Mouse (Mus musculus) left cerebral cortex, adult 9 months (tissue): ENCODE data around the gene Dppa1.
"Not testable (repeated sequence)": the region's sequence is repeated elsewhere in the genome, so short reads cannot be mapped to it uniquely, and the experiment has no call there.

Experiments
- DNase-seq, 2 experiments: peaks; one replicate each; pipeline ENCODE4 v3.0.0; 2022; ENCODE audit warnings: low spot score in 2 of 2

Dppa1 gene

GRCm38 (mm10) chr11:46629211-46629795, at the start of gene Dppa1:
Gene Dppa1, minus strand, starts transcription at chr11:46629261.
- DNase-seq = no peak

- no peak for DNase-seq
Observed at GRCm38 (mm10) chr11:46667938-46668337, 38.9 kb upstream of the Dppa1 start.

- DNase-seq = no peak
Observed at GRCm38 (mm10) chr11:46667105-46667504, 38.0 kb upstream of the Dppa1 start.

GRCm38 (mm10) chr11:46665599-46666522, 36.8 kb upstream of the Dppa1 start:
- peak in 1 of 2 experiments; percentile 20 for DNase-seq

- DNase-seq = no peak
Observed at GRCm38 (mm10) chr11:46663215-46663614, 34.2 kb upstream of the Dppa1 start.

GRCm38 (mm10) chr11:46652476-46652875, 23.4 kb upstream of the Dppa1 start:
- DNase-seq = no peak

- not testable (repeated sequence) for DNase-seq
Observed at GRCm38 (mm10) chr11:46649655-46650054, 20.6 kb upstream of the Dppa1 start.

GRCm38 (mm10) chr11:46644824-46645223, 15.8 kb upstream of the Dppa1 start:
- no peak for DNase-seq

GRCm38 (mm10) chr11:46636568-46636967, 7.5 kb upstream of the Dppa1 start:
- DNase-seq = no peak

- not testable (repeated sequence) for DNase-seq
Observed at GRCm38 (mm10) chr11:46635516-46635915, 6.5 kb upstream of the Dppa1 start.

GRCm38 (mm10) chr11:46631635-46632034, 2.6 kb upstream of the Dppa1 start:
- peak in 1 of 2 experiments; percentile 19 for DNase-seq

- no peak for DNase-seq
Observed at GRCm38 (mm10) chr11:46620414-46621168, 8.5 kb downstream of the Dppa1 start.

- no peak for DNase-seq
Observed at GRCm38 (mm10) chr11:46619929-46620328, 9.1 kb downstream of the Dppa1 start.

- DNase-seq = no peak
Observed at GRCm38 (mm10) chr11:46592416-46592815, 36.6 kb downstream of the Dppa1 start.

- DNase-seq = no peak
Observed at GRCm38 (mm10) chr11:46582741-46583140, 46.3 kb downstream of the Dppa1 start.

- no peak for DNase-seq
Observed at GRCm38 (mm10) chr11:46580428-46580827, 48.6 kb downstream of the Dppa1 start.

- DNase-seq = no peak
Observed at GRCm38 (mm10) chr11:46578771-46579281, 50.2 kb downstream of the Dppa1 start.

GRCm38 (mm10) chr11:46571327-46571726, 57.7 kb downstream of the Dppa1 start, which contains the start of gene BC053393:
Gene BC053393, plus strand, starts transcription at chr11:46571536.
- DNase-seq = peak; percentile 18 to 27

- DNase-seq = no peak
Observed at GRCm38 (mm10) chr11:46569107-46569506, 60.0 kb downstream of the Dppa1 start.

GRCm38 (mm10) chr11:46565967-46566366, 63.1 kb downstream of the Dppa1 start:
- no peak for DNase-seq

GRCm38 (mm10) chr11:46564671-46565070, 64.4 kb downstream of the Dppa1 start:
- no peak for DNase-seq

- DNase-seq = no peak
Observed at GRCm38 (mm10) chr11:46561096-46561495, 68.0 kb downstream of the Dppa1 start.
